Mouse (Mus musculus) liver, postnatal 0 days (tissue): ENCODE measurements around the gene Als2.

Source experiments
- CTCF ChIP-seq: sonication (generic); IDR thresholded peaks from 2 replicates; pipeline ENCODE4 v1.5.1; 2016; ENCODE audit warnings: antibody characterized with exemption, low read depth
- EP300 ChIP-seq: IDR thresholded peaks from 2 replicates; pipeline ENCODE4 v1.6.1; 2016; ENCODE audit warnings: antibody characterized with exemption, low read depth, mild to moderate bottlenecking

DNA sequence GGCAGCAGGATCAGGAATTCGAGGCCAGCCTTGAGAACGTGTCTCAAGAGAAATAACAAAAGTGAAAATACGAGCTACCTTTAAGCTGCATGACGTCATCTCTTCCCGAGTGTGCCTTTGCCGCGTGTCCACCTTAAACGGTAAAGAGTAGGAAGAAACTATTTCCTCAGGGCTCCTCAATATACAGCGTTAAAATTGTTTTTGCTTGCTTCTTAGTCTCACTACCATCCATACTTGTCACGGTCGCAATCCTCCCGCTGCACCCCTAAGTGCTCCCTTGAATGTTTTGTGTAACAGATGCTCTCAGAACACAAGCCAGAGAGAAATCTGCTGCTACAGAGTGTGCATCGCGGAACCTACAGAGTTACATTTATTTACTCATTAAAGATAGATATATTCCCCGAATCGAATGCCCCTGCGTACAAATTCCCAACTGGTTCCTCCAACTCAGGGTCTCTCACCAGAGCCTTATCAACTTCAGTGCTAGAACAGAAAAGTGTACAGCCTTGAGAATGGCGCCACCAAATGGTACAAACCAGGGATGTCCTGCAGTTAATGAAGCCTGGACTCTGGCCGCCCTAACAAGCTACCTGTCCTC lies 682 bp upstream of the Als2 start:
- TF ChIP-seq CTCF (peak; percentile 89), EP300 (no peak)
